Mouse (Mus musculus) liver, postnatal 0 days (tissue): ENCODE results near the gene Gm48551.

Source experiments
- CTCF ChIP-seq: sonication (generic); IDR thresholded peaks from 2 replicates; pipeline ENCODE4 v1.5.1; 2016; ENCODE audit warnings: antibody characterized with exemption, low read depth
- EP300 ChIP-seq: IDR thresholded peaks from 2 replicates; pipeline ENCODE4 v1.6.1; 2016; ENCODE audit warnings: antibody characterized with exemption, low read depth, mild to moderate bottlenecking

- TF ChIP-seq CTCF: no peak
- no peak for TF ChIP-seq EP300
Measured at GRCm38 (mm10) chr10:81399296-81399695, 15.0 kb downstream of the Gm48551 start.
